Mouse (Mus musculus) liver, embryonic 14.5 days (tissue): ENCODE measurements at regions not wholly inside any gene's neighbourhood (a gene's known extent, or its start where the extent isn't known, plus 50 kb on each side); places are given as distances from the start of the nearest gene placed in this dataset.

Source experiments
- ATAC-seq: fragments of 200-750 bp; cut with Nextera tagmentation; 2 replicates; pipeline ENCODE4 v1.8.0; 2017; ENCODE audit warnings: moderate number of reproducible peaks, mild to moderate bottlenecking, moderate library complexity; ENCODE audit not compliant: insufficient read depth
- DNase-seq, 3 experiments: peaks; one replicate each; pipeline ENCODE4 v3.0.0-alpha.2; 2012 to 2013; ENCODE audit warnings: low read depth in 3 of 3, low spot score in 3 of 3
- H3K27ac ChIP-seq: fragments of 300-500 bp; sonication (generic); 2 replicates; pipeline ENCODE4 v1.5.1; 2014; ENCODE audit warnings: moderate library complexity, mild to moderate bottlenecking, control low read depth, inconsistent platforms
- H3K27me3 ChIP-seq: fragments of 300-500 bp; sonication (generic); 2 replicates; pipeline ENCODE4 v1.6.1; 2014; ENCODE audit warnings: mild to moderate bottlenecking, low read length, moderate library complexity; ENCODE audit not compliant: control insufficient read depth, insufficient read depth
- H3K36me3 ChIP-seq: fragments of 300-500 bp; sonication (generic); replicated peaks from 2 replicates; pipeline ENCODE4 v1.6.1; 2014; ENCODE audit warnings: low read depth; ENCODE audit not compliant: control insufficient read depth, insufficient read depth
- H3K4me1 ChIP-seq, 2 experiments: fragments of 200-500 bp in 1 of 2; fragments of 300-500 bp in 1 of 2; sonication (generic) in 1 of 2; replicated peaks; 2 replicates each; pipeline ENCODE4 v1.6.1; 2012 to 2014; ENCODE audit warnings: antibody characterized with exemption in 1 of 2, inconsistent platforms in 1 of 2, low read length in 1 of 2; ENCODE audit not compliant: control insufficient read depth in 2 of 2, insufficient read depth in 2 of 2
- H3K4me2 ChIP-seq: fragments of 300-500 bp; sonication (generic); 2 replicates; pipeline ENCODE4 v1.6.1; 2014; ENCODE audit warnings: low read depth, mild to moderate bottlenecking, control low read depth, moderate library complexity
- H3K4me3 ChIP-seq, 2 experiments: fragments of 200-500 bp in 1 of 2; fragments of 300-500 bp in 1 of 2; sonication (generic) in 1 of 2; 2 replicates each; pipeline ENCODE4 v1.5.1; 2012 to 2014; ENCODE audit warnings: low read depth in 2 of 2, low read length in 2 of 2, mild to moderate bottlenecking in 2 of 2, control low read depth in 1 of 2, inconsistent platforms in 1 of 2, moderate library complexity in 1 of 2; ENCODE audit not compliant: insufficient read depth in 1 of 2
- H3K9ac ChIP-seq: fragments of 300-500 bp; sonication (generic); replicated peaks from 2 replicates; pipeline ENCODE4 v1.6.1; 2014; ENCODE audit warnings: mild to moderate bottlenecking, control low read depth, moderate library complexity
- H3K9me3 ChIP-seq: fragments of 300-500 bp; sonication (generic); 2 replicates; pipeline ENCODE4 v1.6.1; 2016; ENCODE audit warnings: low read length, mixed read lengths; ENCODE audit not compliant: control insufficient read depth
- CTCF ChIP-seq: IDR thresholded peaks from 2 replicates; pipeline ENCODE4 v1.5.1; 2016; ENCODE audit warnings: antibody characterized with exemption, low read depth, control low read depth
- EP300 ChIP-seq: IDR thresholded peaks from 2 replicates; pipeline ENCODE4 v1.6.1; 2016; ENCODE audit warnings: antibody characterized with exemption, low read depth
- WGBS: fragments of 180-500 bp; shearing (Covaris S2); extraction: QIAGEN DNeasy Blood & Tissue Kit; methylation state at CpG from one replicate; pipeline ENCODE4 v1.1.7; 2014; ENCODE audit not compliant: insufficient replicate concordance; 5-methylcytosine and 5-hydroxymethylcytosine counted together

DNA sequence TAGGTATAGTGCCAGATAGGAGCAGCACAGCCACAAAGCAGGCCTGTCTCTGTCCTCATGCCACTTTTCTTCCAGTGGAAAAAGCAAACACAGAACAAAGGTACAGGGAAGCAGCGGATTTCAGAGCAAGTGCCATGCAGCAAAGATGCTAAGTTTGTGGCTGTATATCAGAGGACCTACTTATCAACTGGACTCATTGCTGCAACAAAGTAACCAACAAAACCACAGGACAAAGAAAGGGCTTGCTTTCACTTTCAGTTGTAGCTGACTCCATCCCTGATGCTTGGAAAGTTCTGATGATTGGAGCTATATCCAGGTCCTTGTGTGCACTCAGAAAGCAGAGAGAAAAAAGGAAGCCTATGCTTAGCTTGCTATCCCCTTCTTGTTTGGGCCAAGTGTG is 897.4 kb downstream of the Diaph3 start:
- no peak overlapping the region for H3K27ac ChIP-seq
- no peaks in the 10 kb centered on the region for H3K27me3 ChIP-seq
- H3K9me3 ChIP-seq: no peaks in the 10 kb centered on the region
- DNase-seq (no peak), ATAC-seq (no peak)
- WGBS: 38% methylated on average over 1 of the region's 1 CpGs
- no peaks in the 10 kb centered on the region for H3K4me1 ChIP-seq
- no peak overlapping the region for H3K4me2 ChIP-seq
- no peak overlapping the region for H3K9ac ChIP-seq
- no peak overlapping the region for H3K4me3 ChIP-seq
- no peak for TF ChIP-seq EP300
- TF ChIP-seq CTCF: no peak
- H3K36me3 ChIP-seq: no peaks in the 10 kb centered on the region

- H3K36me3 ChIP-seq: no peaks in the 10 kb centered on the region
- no peak overlapping the region for H3K4me3 ChIP-seq
- no peaks in the 10 kb centered on the region for H3K27me3 ChIP-seq
- no peaks in the 10 kb centered on the region for H3K4me1 ChIP-seq
- H3K9me3 ChIP-seq: no peaks in the 10 kb centered on the region
- H3K9ac ChIP-seq: no peak overlapping the region
- ATAC-seq: no peak
- 53% methylated on average over 1 of the region's 1 CpGs for WGBS
- no peak overlapping the region for H3K4me2 ChIP-seq
- no peak for TF ChIP-seq CTCF
- no peak for TF ChIP-seq EP300
- no peak for DNase-seq
- no peak overlapping the region for H3K27ac ChIP-seq
These were observed 898.2 kb downstream of the Diaph3 start for GRCm38 (mm10) chr14:86242836-86243235.

DNA sequence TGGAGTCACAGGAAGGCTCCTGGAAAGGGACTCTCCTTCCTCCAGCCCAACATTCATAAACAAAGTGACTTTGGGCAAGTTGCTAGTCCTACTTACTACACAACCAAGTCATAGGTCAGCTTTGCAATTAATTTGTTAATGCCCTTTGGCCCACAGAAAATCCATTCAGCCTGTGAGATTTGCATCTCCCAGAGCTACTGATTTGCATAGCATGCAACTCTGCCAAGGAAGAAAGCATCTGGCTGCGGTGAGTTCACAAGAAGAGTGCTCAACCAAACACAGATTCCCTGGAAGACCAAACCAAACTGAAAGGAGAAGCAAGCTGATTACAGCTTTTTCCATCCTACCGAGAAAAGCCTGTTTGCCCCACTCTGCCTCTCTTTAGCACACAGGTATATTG is 901.9 kb downstream of the Diaph3 start:
- Histone ChIP-seq H3K4me2 (no peak overlapping the region), H3K9ac (no peak overlapping the region), H3K4me3 (no peak overlapping the region), H3K36me3 (no peaks in the 10 kb centered on the region), H3K4me1 (no peaks in the 10 kb centered on the region), H3K27me3 (no peaks in the 10 kb centered on the region), H3K27ac (no peak overlapping the region), H3K9me3 (no peaks in the 10 kb centered on the region)
- TF ChIP-seq CTCF: no peak
- ATAC-seq (no peak), DNase-seq (no peak)
- 38% methylated on average over 2 of the region's 2 CpGs for WGBS

GRCm38 (mm10) chr14:86233305-86233704 is 907.7 kb downstream of the Diaph3 start:
- Histone ChIP-seq H3K27ac (no peak overlapping the region), H3K4me2 (no peak overlapping the region), H3K27me3 (no peaks in the 10 kb centered on the region), H3K9ac (no peak overlapping the region), H3K9me3 (no peaks in the 10 kb centered on the region), H3K4me3 (no peak overlapping the region), H3K4me1 (no peaks in the 10 kb centered on the region), H3K36me3 (no peaks in the 10 kb centered on the region)
- WGBS: 29% methylated on average over 1 of the region's 1 CpGs
- ATAC-seq (no peak), DNase-seq (no peak)
- TF ChIP-seq CTCF: no peak
- no peak for TF ChIP-seq EP300

GRCm38 (mm10) chr14:86230609-86231008 is 910.4 kb downstream of the Diaph3 start:
- H3K27me3 ChIP-seq: no peaks in the 10 kb centered on the region
- 27% methylated on average over 1 of the region's 1 CpGs for WGBS

GRCm38 (mm10) chr14:86229755-86230154 is 911.3 kb downstream of the Diaph3 start:
- TF ChIP-seq EP300 (no peak), CTCF (no peak)
- WGBS: 44% methylated on average over 2 of the region's 2 CpGs
- Histone ChIP-seq H3K4me3 (no peak overlapping the region), H3K36me3 (no peaks in the 10 kb centered on the region), H3K4me2 (no peak overlapping the region), H3K27ac (no peak overlapping the region), H3K9ac (no peak overlapping the region), H3K9me3 (no peaks in the 10 kb centered on the region), H3K4me1 (no peaks in the 10 kb centered on the region), H3K27me3 (no peaks in the 10 kb centered on the region)
- DNase-seq (no peak), ATAC-seq (no peak)

More at GRCm38 (mm10) chr14:86230609-86231008, 910.4 kb downstream of the Diaph3 start:
- Histone ChIP-seq H3K27ac (no peak overlapping the region), H3K4me1 (no peaks in the 10 kb centered on the region), H3K36me3 (no peaks in the 10 kb centered on the region), H3K4me3 (no peak overlapping the region), H3K9me3 (no peaks in the 10 kb centered on the region), H3K4me2 (no peak overlapping the region), H3K9ac (no peak overlapping the region)
- DNase-seq (no peak), ATAC-seq (no peak)
- TF ChIP-seq CTCF (no peak), EP300 (no peak)
